Mouse (Mus musculus): ENCODE data around the gene Shisa5.

- TF ChIP-seq TCF12 (IDR thresholded peaks at IDR 0.05; ENCODE audit: low read depth, low read length) (no peak), CHD2 (IDR thresholded peaks at IDR 0.05; ENCODE audit: low read length) (no peak), CTCF (IDR thresholded peaks at IDR 0.05 in 2 of 3, conservative IDR thresholded peaks at IDR 0.05 in 1 of 3; ENCODE audit: control insufficient read depth in 1 of 3, insufficient read depth in 1 of 3, low read depth in 2 of 3, low read length in 3 of 3, poor library complexity in 1 of 3, severe bottlenecking in 1 of 3) (no peak), POLR2A (IDR thresholded peaks at IDR 0.05; ENCODE audit: control insufficient read depth in 1 of 2, insufficient read depth in 1 of 2, low read depth in 1 of 2, low read length in 2 of 2, poor library complexity in 1 of 2) (no peak)
Measured at GRCm38 (mm10) chr9:109050674-109050997, 12.3 kb downstream of the Shisa5 start.

Data from MEL (cell line).